Mouse (Mus musculus): Measurements from ENCODE around the gene Cyp19a1.

Cyp19a1 gene

GRCm38 (mm10) chr9:54169489-54169888, 98.4 kb downstream of the Cyp19a1 start:
- no peak for DNase-seq (ENCODE audit: low spot score in 2 of 2)

GRCm38 (mm10) chr9:54168425-54168824, 99.5 kb downstream of the Cyp19a1 start:
- DNase-seq (ENCODE audit: low spot score in 2 of 2): no peak

DNA sequence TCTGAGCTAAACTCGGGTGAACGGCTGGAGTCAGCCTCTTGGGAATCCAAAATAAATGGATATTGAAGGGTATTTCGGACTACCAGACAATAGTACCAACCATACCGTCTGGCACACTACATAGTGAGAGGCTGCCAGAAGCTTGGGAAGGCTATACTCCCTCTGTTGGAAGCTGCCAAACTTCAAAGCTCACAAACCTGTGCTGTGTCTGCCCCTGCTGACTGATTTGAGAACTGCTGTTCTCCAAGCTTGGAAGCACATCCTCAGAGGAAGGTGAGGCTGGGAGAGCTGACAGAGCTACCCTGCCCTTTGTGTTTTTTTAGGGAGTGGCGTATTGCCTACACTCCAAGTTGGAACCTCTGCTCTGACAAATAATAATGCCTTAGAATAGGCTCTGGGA, 104.8 kb downstream of the Cyp19a1 start:
- DNase-seq (ENCODE audit: low spot score in 2 of 2): no peak

DNA sequence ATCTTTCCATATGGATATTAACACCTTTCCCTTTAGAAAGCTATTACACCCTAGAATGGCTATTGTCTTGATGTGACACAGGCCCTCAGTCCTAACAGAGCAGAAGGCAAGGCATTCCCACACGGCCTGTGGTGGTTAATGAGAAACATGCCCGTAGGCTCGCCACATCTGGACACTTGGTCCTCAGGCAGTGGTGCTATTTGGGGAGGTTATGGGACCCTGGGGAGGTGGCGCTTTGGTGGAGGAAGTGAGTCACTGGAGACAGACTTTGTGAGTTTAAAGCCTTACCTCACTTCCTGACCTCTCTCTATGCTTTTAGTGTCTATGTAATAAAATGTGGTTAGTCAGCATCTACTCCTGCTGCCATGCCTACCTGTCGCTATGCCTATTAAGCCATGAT, 114.2 kb downstream of the Cyp19a1 start:
- no peak for DNase-seq (ENCODE audit: low spot score in 2 of 2)

- no peak for DNase-seq (ENCODE audit: low spot score in 2 of 2)
Observed at GRCm38 (mm10) chr9:54139191-54139590, 128.7 kb downstream of the Cyp19a1 start.
